Mouse (Mus musculus): ENCODE measurements around the gene Krtap29-1. TPM values are rescaled to one million over a fixed set of nuclear protein-coding genes. Genes with fewer than 3 reads are reported as not detected.
A peak's percentile ranks its signal among the peaks of the same experiment; 100 is the strongest.

Krtap29-1 gene
- polyA plus RNA-seq, 1 experiment from 2014 or later: not detected

- DNase-seq: peak; percentile 48
- H3K4me3 ChIP-seq (replicated peaks; ENCODE audit: low read depth, low read length): no peak overlapping the region
- peak; percentile 70 for ATAC-seq (ENCODE audit: low FRiP score, low TSS enrichment)
- no peaks in the 10 kb centered on the region for H3K27me3 ChIP-seq (ENCODE audit: control insufficient read depth, insufficient read depth, low read length)
- no peaks in the 10 kb centered on the region for H3K9me3 ChIP-seq (ENCODE audit: control insufficient read depth, low read length)
- H3K4me2 ChIP-seq (ENCODE audit: low read length): no peak overlapping the region
- H3K9ac ChIP-seq (replicated peaks; ENCODE audit: low read length): no peak overlapping the region
- no peaks in the 10 kb centered on the region for H3K36me3 ChIP-seq (ENCODE audit: control insufficient read depth, insufficient read depth, low read length)
- no peaks in the 10 kb centered on the region for H3K4me1 ChIP-seq (ENCODE audit: control insufficient read depth, insufficient read depth, low read length)
- 84% methylated on average over 20 of the region's 20 CpGs for whole genome bisulfite sequencing
- peak overlapping the region; percentile 52 for H3K27ac ChIP-seq (replicated peaks; ENCODE audit: low read depth, low read length)
Measured at GRCm38 (mm10) chr11:99985291-99986092, 6.6 kb upstream of the Krtap29-1 start.

- 87% methylated on average over 1 of the region's 1 CpGs for WGBS
- no peaks in the 10 kb centered on the region for H3K27me3 ChIP-seq (ENCODE audit: control insufficient read depth, insufficient read depth, low read length)
Measured at GRCm38 (mm10) chr11:99983442-99983841, 4.6 kb upstream of the Krtap29-1 start.

DNA sequence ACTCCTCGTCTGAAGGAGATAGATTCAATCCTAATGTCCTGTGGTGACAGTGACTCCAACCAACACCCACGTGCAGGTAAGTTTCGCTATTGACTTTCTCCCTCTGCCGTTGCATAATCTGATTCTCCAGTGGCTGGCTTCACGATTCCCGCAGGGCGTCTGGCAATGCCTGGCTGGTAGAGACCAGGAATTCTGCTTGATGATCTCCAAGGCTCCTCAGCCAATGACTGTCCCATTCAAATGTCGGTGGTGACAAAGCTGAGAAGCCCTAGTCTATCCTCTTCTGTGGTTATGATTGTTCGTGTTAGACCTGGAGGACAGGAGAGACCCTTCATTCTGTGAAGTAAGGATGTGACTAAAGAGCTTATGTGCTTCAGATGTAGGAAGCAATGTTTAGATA is 3.9 kb upstream of the Krtap29-1 start:
- 86% methylated on average over 9 of the region's 9 CpGs for WGBS
- H3K27ac ChIP-seq (replicated peaks; ENCODE audit: low read depth, low read length): no peak overlapping the region
- no peak for DNase-seq

More at GRCm38 (mm10) chr11:99983442-99983841, 4.6 kb upstream of the Krtap29-1 start:
- DNase-seq: no peak
- Histone ChIP-seq H3K36me3 (ENCODE audit: control insufficient read depth, insufficient read depth, low read length) (no peaks in the 10 kb centered on the region), H3K4me3 (replicated peaks; ENCODE audit: low read depth, low read length) (no peak overlapping the region), H3K9me3 (ENCODE audit: control insufficient read depth, low read length) (no peaks in the 10 kb centered on the region), H3K4me1 (ENCODE audit: control insufficient read depth, insufficient read depth, low read length) (no peaks in the 10 kb centered on the region), H3K27ac (replicated peaks; ENCODE audit: low read depth, low read length) (no peak overlapping the region), H3K4me2 (ENCODE audit: low read length) (no peak overlapping the region), H3K9ac (replicated peaks; ENCODE audit: low read length) (no peak overlapping the region)
- ATAC-seq (ENCODE audit: low FRiP score, low TSS enrichment): no peak

DNA sequence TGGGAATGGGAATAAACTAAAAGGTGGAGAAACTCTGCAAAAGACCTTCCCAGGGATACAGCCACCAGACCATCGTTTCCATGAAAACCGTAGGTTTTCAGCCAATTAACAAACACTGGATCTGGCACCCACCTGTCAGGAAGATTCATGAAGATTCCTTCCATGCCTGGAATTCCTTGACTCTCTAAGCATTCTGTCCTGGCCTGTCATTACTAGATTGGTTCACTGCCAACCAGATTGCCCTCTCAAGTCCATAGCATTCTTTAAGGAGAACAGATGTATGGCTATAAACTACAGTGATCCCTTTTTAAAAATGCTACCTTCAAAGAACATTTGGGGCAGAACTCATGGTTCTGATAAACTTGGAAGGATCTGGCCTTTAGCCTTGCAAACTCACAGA is 12.9 kb downstream of the Krtap29-1 start:
- Histone ChIP-seq H3K4me2 (ENCODE audit: low read length) (no peak overlapping the region), H3K4me3 (replicated peaks; ENCODE audit: low read depth, low read length) (no peak overlapping the region), H3K27me3 (ENCODE audit: control insufficient read depth, insufficient read depth, low read length) (no peaks in the 10 kb centered on the region), H3K9me3 (ENCODE audit: control insufficient read depth, low read length) (no peaks in the 10 kb centered on the region), H3K36me3 (ENCODE audit: control insufficient read depth, insufficient read depth, low read length) (no peaks in the 10 kb centered on the region), H3K4me1 (ENCODE audit: control insufficient read depth, insufficient read depth, low read length) (no peaks in the 10 kb centered on the region), H3K9ac (replicated peaks; ENCODE audit: low read length) (no peak overlapping the region), H3K27ac (replicated peaks; ENCODE audit: low read depth, low read length) (no peak overlapping the region)
- WGBS: 93% methylated on average over 2 of the region's 2 CpGs
- ATAC-seq (ENCODE audit: low FRiP score, low TSS enrichment): no peak
- DNase-seq: no peak

More for the DNA sequence above, 3.9 kb upstream of the Krtap29-1 start:
- Histone ChIP-seq H3K36me3 (ENCODE audit: control insufficient read depth, insufficient read depth, low read length) (no peaks in the 10 kb centered on the region), H3K9ac (replicated peaks; ENCODE audit: low read length) (no peak overlapping the region), H3K4me2 (ENCODE audit: low read length) (no peak overlapping the region), H3K4me1 (ENCODE audit: control insufficient read depth, insufficient read depth, low read length) (no peaks in the 10 kb centered on the region), H3K27me3 (ENCODE audit: control insufficient read depth, insufficient read depth, low read length) (no peaks in the 10 kb centered on the region), H3K9me3 (ENCODE audit: control insufficient read depth, low read length) (no peaks in the 10 kb centered on the region), H3K4me3 (replicated peaks; ENCODE audit: low read depth, low read length) (no peak overlapping the region)
- ATAC-seq (ENCODE audit: low FRiP score, low TSS enrichment): no peak

DNA sequence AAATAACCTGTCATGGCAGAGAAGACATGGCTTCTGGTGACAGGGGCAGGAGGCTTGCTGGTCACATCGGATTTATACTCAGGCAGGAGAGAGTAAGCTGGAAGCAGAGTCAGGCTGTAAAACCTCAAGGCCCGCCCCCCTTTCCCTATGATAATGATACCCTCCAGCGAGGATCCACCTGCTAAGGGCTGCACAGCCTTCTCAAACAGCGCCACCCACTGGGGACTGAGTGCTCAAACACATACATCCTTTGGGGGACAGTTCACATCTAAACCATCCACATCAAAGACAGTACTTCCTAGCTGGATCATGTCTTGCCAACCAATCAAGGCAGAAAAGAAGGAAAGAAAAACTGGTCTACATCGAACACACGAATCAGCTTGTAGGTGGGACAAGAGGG is 14.6 kb downstream of the Krtap29-1 start:
- Histone ChIP-seq H3K9me3 (ENCODE audit: control insufficient read depth, low read length) (no peaks in the 10 kb centered on the region), H3K27ac (replicated peaks; ENCODE audit: low read depth, low read length) (no peak overlapping the region), H3K4me1 (ENCODE audit: control insufficient read depth, insufficient read depth, low read length) (no peaks in the 10 kb centered on the region), H3K4me2 (ENCODE audit: low read length) (no peak overlapping the region), H3K27me3 (ENCODE audit: control insufficient read depth, insufficient read depth, low read length) (no peaks in the 10 kb centered on the region), H3K9ac (replicated peaks; ENCODE audit: low read length) (no peak overlapping the region), H3K4me3 (replicated peaks; ENCODE audit: low read depth, low read length) (no peak overlapping the region), H3K36me3 (ENCODE audit: control insufficient read depth, insufficient read depth, low read length) (no peaks in the 10 kb centered on the region)
- no peak for ATAC-seq (ENCODE audit: low FRiP score, low TSS enrichment)
- DNase-seq: no peak
- 50% methylated on average over 6 of the region's 6 CpGs for WGBS

GRCm38 (mm10) chr11:99948175-99948574 is 30.7 kb downstream of the Krtap29-1 start, which contains the start of gene Krtap9-5:
Gene Krtap9-5 (plus strand): TSS chr11:99948475.
- ATAC-seq (ENCODE audit: low FRiP score, low TSS enrichment): no peak
- no peak for DNase-seq
- 93% methylated on average over 2 of the region's 2 CpGs for WGBS

DNA sequence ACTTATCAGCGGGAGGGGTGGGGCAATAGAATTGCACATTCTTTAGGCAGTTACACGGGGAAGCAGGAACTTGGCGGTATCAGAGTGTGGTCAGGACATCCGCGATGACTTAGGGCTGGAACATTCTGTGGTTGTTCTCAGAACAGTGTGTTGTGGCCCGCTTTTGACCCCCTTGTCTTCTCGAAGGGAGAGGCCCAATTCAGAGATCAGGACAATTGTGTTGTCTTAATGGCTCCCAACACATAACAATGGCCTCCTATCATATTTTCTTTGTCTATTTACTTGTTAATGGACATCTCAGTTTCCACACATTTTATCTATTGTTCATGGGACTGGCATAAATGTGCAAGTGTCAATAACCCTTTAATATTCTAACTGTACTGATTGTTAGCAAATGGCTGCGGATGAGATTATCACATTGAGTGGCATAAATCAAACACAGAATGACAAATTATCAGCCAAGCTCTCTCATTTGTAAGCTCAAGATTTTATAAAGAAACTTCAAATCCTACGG is 41.0 kb downstream of the Krtap29-1 start:
- Histone ChIP-seq H3K9me3 (ENCODE audit: control insufficient read depth, low read length) (no peaks in the 10 kb centered on the region), H3K4me3 (replicated peaks; ENCODE audit: low read depth, low read length) (no peak overlapping the region), H3K9ac (replicated peaks; ENCODE audit: low read length) (no peak overlapping the region), H3K36me3 (ENCODE audit: control insufficient read depth, insufficient read depth, low read length) (no peaks in the 10 kb centered on the region), H3K4me1 (ENCODE audit: control insufficient read depth, insufficient read depth, low read length) (no peaks in the 10 kb centered on the region), H3K27me3 (ENCODE audit: control insufficient read depth, insufficient read depth, low read length) (no peaks in the 10 kb centered on the region), H3K4me2 (ENCODE audit: low read length) (no peak overlapping the region), H3K27ac (replicated peaks; ENCODE audit: low read depth, low read length) (no peak overlapping the region)
- 87% methylated on average over 9 of the region's 9 CpGs for whole genome bisulfite sequencing
- ATAC-seq (ENCODE audit: low FRiP score, low TSS enrichment) (no peak), DNase-seq (no peak)

More at GRCm38 (mm10) chr11:99948175-99948574, 30.7 kb downstream of the Krtap29-1 start, which contains the start of gene Krtap9-5:
- Histone ChIP-seq H3K27me3 (ENCODE audit: control insufficient read depth, insufficient read depth, low read length) (no peaks in the 10 kb centered on the region), H3K4me1 (ENCODE audit: control insufficient read depth, insufficient read depth, low read length) (no peaks in the 10 kb centered on the region), H3K9ac (replicated peaks; ENCODE audit: low read length) (no peak within 1 kb of the TSS), H3K27ac (replicated peaks; ENCODE audit: low read depth, low read length) (no peak within 1 kb of the TSS), H3K4me3 (replicated peaks; ENCODE audit: low read depth, low read length) (no peak within 1 kb of the TSS), H3K4me2 (ENCODE audit: low read length) (no peak within 1 kb of the TSS), H3K9me3 (ENCODE audit: control insufficient read depth, low read length) (no peaks in the 10 kb centered on the region), H3K36me3 (ENCODE audit: control insufficient read depth, insufficient read depth, low read length) (no peaks in the 10 kb centered on the region)

DNA sequence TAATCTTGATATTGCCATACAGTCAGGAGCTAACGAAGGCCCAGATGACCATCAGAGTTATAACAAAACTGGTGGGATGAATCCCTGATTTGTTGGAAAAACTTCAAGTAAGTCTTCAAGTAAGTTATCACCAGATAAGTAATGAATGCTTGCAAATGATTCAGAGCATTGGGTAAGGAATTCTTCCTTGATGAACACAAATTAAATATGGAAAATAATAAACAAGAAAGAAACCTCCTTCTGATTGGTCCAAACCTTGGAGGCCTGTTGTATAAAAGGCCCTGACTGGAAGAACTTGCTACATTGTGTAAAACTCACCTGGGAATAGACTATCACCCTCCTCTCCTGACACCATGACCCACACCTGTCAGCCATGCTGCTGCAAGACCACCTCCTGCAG is 42.9 kb downstream of the Krtap29-1 start, which contains the start of gene Krtap31-2:
Gene Krtap31-2, plus strand, starts transcription at position 301 of the 400 bp plus-strand sequence.
- ATAC-seq (ENCODE audit: low FRiP score, low TSS enrichment) (no peak), DNase-seq (no peak)
- no peak within 1 kb of the TSS for H3K27ac ChIP-seq (replicated peaks; ENCODE audit: low read depth, low read length)
- H3K4me2 ChIP-seq (ENCODE audit: low read length): no peak within 1 kb of the TSS
- 96% methylated on average over 1 of the region's 1 CpGs for WGBS
- H3K9me3 ChIP-seq (ENCODE audit: control insufficient read depth, low read length): no peaks in the 10 kb centered on the region
- no peak within 1 kb of the TSS for H3K4me3 ChIP-seq (replicated peaks; ENCODE audit: low read depth, low read length)
- no peak within 1 kb of the TSS for H3K9ac ChIP-seq (replicated peaks; ENCODE audit: low read length)
- no peaks in the 10 kb centered on the region for H3K27me3 ChIP-seq (ENCODE audit: control insufficient read depth, insufficient read depth, low read length)
- no peaks in the 10 kb centered on the region for H3K36me3 ChIP-seq (ENCODE audit: control insufficient read depth, insufficient read depth, low read length)
- H3K4me1 ChIP-seq (ENCODE audit: control insufficient read depth, insufficient read depth, low read length): no peaks in the 10 kb centered on the region

Measured in midbrain, embryonic 14.5 days (tissue).